Comparison of ENCODE assay signal across 8 mouse cellular contexts in the genomic region with DNA sequence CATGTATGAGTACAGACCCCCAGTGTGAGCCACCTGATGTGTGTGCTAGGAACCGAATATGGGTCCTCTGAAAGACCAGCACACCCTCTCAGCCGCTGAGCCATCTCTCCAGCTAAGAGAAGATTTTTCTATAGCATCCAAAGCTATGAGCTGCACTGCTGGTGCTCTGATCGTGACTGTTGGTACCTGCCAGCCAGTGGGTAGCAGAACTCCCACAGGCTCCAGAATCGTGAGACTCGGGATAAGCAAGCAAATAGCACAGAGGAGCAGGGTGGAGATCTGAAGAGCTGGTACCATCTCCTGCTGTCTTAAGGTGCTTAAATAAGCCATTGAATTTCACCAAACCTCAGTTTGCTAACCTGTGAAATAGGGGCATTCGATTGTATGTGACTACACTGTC.
"Had no signal": no experiment of that assay in that cellular context is flagged by ENCODE, and none has a peak within 500 bp of the region (broad histone marks: within the 10 kb centered on the region; RNA-seq: fewer than 3 reads in every experiment).

No protein-coding gene starts in this region.

- DNase-seq: kidney, adult 2 months; kidney, postnatal 14 days; layer of hippocampus, postnatal 36 days; left cerebral cortex, postnatal 4 days; lung, adult 2 months; lung, postnatal 36 days; midbrain, embryonic 14.5 days; thymus, postnatal 36 days had no signal
